Mouse (Mus musculus): ENCODE measurements around the gene Usp49. TPM values are rescaled to one million over a fixed set of nuclear protein-coding genes. Genes with fewer than 3 reads are reported as not detected.

The Usp49 gene
- polyA plus RNA-seq, 1 experiment = 67.0 TPM

GRCm38 (mm10) chr17:47687409-47688343 lies 57.2 kb downstream of the Usp49 start:
- Histone ChIP-seq H3K36me3 (ENCODE audit: control insufficient read depth, insufficient read depth, low read length) (no peaks in the 10 kb centered on the region), H3K4me1 (ENCODE audit: control insufficient read depth, insufficient read depth, low read length) (peaks cover 19% of the 10 kb centered on the region), H3K4me3 (ENCODE audit: control insufficient read depth, low read depth, low read length) (peak overlapping the region; percentile 93), H3K27me3 (ENCODE audit: control insufficient read depth, insufficient read depth, low read length) (no peaks in the 10 kb centered on the region), H3K27ac (ENCODE audit: control insufficient read depth, insufficient read depth, low read depth, low read length) (peak overlapping the region; percentile 76)
- no peak for TF ChIP-seq CTCF (IDR thresholded peaks at IDR 0.05; ENCODE audit: control insufficient read depth, insufficient read depth, insufficient replicate concordance, low read depth, low read length)
- TF ChIP-seq POLR2A (IDR thresholded peaks at IDR 0.05; ENCODE audit: control insufficient read depth, low read depth, low read length) = peak; percentile 89

GRCm38 (mm10) chr17:47688344-47688607 lies 57.8 kb downstream of the Usp49 start, which contains the start of gene Tomm6:
TSS of gene Tomm6 (minus strand) at chr17:47688386.
- Histone ChIP-seq H3K27me3 (ENCODE audit: control insufficient read depth, insufficient read depth, low read length) (no peaks in the 10 kb centered on the region), H3K4me1 (ENCODE audit: control insufficient read depth, insufficient read depth, low read length) (peaks cover 19% of the 10 kb centered on the region), H3K27ac (ENCODE audit: control insufficient read depth, insufficient read depth, low read depth, low read length) (peak within 1 kb of the TSS; percentile 76), H3K4me3 (ENCODE audit: control insufficient read depth, low read depth, low read length) (peak within 1 kb of the TSS; percentile 93), H3K36me3 (ENCODE audit: control insufficient read depth, insufficient read depth, low read length) (no peaks in the 10 kb centered on the region)
- TF ChIP-seq POLR2A (IDR thresholded peaks at IDR 0.05; ENCODE audit: control insufficient read depth, low read depth, low read length) = no peak

- peak within 1 kb of the TSS; percentile 51 for H3K27ac ChIP-seq (ENCODE audit: control insufficient read depth, insufficient read depth, low read depth, low read length)
These were observed 58.4 kb downstream of the Usp49 start, which contains the start of gene Frs3 for GRCm38 (mm10) chr17:47688608-47689575. TSS of gene Frs3 (plus strand) at chr17:47689030.

GRCm38 (mm10) chr17:47689894-47690293 lies 59.4 kb downstream of the Usp49 start:
- Histone ChIP-seq H3K4me1 (ENCODE audit: control insufficient read depth, insufficient read depth, low read length) (peaks cover 30% of the 10 kb centered on the region), H3K36me3 (ENCODE audit: control insufficient read depth, insufficient read depth, low read length) (no peaks in the 10 kb centered on the region), H3K4me3 (ENCODE audit: control insufficient read depth, low read depth, low read length) (no peak overlapping the region), H3K27ac (ENCODE audit: control insufficient read depth, insufficient read depth, low read depth, low read length) (no peak overlapping the region), H3K27me3 (ENCODE audit: control insufficient read depth, insufficient read depth, low read length) (no peaks in the 10 kb centered on the region)
- TF ChIP-seq CTCF (IDR thresholded peaks at IDR 0.05; ENCODE audit: control insufficient read depth, insufficient read depth, insufficient replicate concordance, low read depth, low read length) (no peak), POLR2A (IDR thresholded peaks at IDR 0.05; ENCODE audit: control insufficient read depth, low read depth, low read length) (no peak)

More at GRCm38 (mm10) chr17:47688608-47689575, 58.4 kb downstream of the Usp49 start, which contains the start of gene Frs3:
- TF ChIP-seq POLR2A (IDR thresholded peaks at IDR 0.05; ENCODE audit: control insufficient read depth, low read depth, low read length) = no peak
- TF ChIP-seq CTCF (IDR thresholded peaks at IDR 0.05; ENCODE audit: control insufficient read depth, insufficient read depth, insufficient replicate concordance, low read depth, low read length) = no peak
- Histone ChIP-seq H3K4me1 (ENCODE audit: control insufficient read depth, insufficient read depth, low read length) (peaks cover 23% of the 10 kb centered on the region), H3K36me3 (ENCODE audit: control insufficient read depth, insufficient read depth, low read length) (no peaks in the 10 kb centered on the region), H3K4me3 (ENCODE audit: control insufficient read depth, low read depth, low read length) (peak within 1 kb of the TSS; percentile 93), H3K27me3 (ENCODE audit: control insufficient read depth, insufficient read depth, low read length) (no peaks in the 10 kb centered on the region)

- Histone ChIP-seq H3K4me1 (ENCODE audit: control insufficient read depth, insufficient read depth, low read length) (peaks cover 28% of the 10 kb centered on the region), H3K36me3 (ENCODE audit: control insufficient read depth, insufficient read depth, low read length) (no peaks in the 10 kb centered on the region), H3K27ac (ENCODE audit: control insufficient read depth, insufficient read depth, low read depth, low read length) (no peak overlapping the region), H3K4me3 (ENCODE audit: control insufficient read depth, low read depth, low read length) (no peak overlapping the region), H3K27me3 (ENCODE audit: control insufficient read depth, insufficient read depth, low read length) (no peaks in the 10 kb centered on the region)
- TF ChIP-seq CTCF (IDR thresholded peaks at IDR 0.05; ENCODE audit: control insufficient read depth, insufficient read depth, insufficient replicate concordance, low read depth, low read length) = no peak
- TF ChIP-seq POLR2A (IDR thresholded peaks at IDR 0.05; ENCODE audit: control insufficient read depth, low read depth, low read length) = no peak
These were observed 61.2 kb downstream of the Usp49 start for GRCm38 (mm10) chr17:47691650-47692049.

- Histone ChIP-seq H3K27ac (ENCODE audit: control insufficient read depth, insufficient read depth, low read depth, low read length) (no peak overlapping the region), H3K4me3 (ENCODE audit: control insufficient read depth, low read depth, low read length) (peak overlapping the region; percentile 91), H3K4me1 (ENCODE audit: control insufficient read depth, insufficient read depth, low read length) (peaks cover 17% of the 10 kb centered on the region), H3K27me3 (ENCODE audit: control insufficient read depth, insufficient read depth, low read length) (no peaks in the 10 kb centered on the region), H3K36me3 (ENCODE audit: control insufficient read depth, insufficient read depth, low read length) (no peaks in the 10 kb centered on the region)
- TF ChIP-seq CTCF (IDR thresholded peaks at IDR 0.05; ENCODE audit: control insufficient read depth, insufficient read depth, insufficient replicate concordance, low read depth, low read length) = no peak
- no peak for TF ChIP-seq POLR2A (IDR thresholded peaks at IDR 0.05; ENCODE audit: control insufficient read depth, low read depth, low read length)
These were observed 63.4 kb downstream of the Usp49 start for GRCm38 (mm10) chr17:47693671-47694441.

GRCm38 (mm10) chr17:47694442-47694502 lies 63.8 kb downstream of the Usp49 start, which contains the start of gene Gm21981:
TSS of gene Gm21981 (minus strand) at chr17:47694455.
- Histone ChIP-seq H3K4me1 (ENCODE audit: control insufficient read depth, insufficient read depth, low read length) (peaks cover 14% of the 10 kb centered on the region), H3K27ac (ENCODE audit: control insufficient read depth, insufficient read depth, low read depth, low read length) (peak within 1 kb of the TSS; percentile 46; the same call in 1 of the 2 replicates), H3K36me3 (ENCODE audit: control insufficient read depth, insufficient read depth, low read length) (no peaks in the 10 kb centered on the region), H3K4me3 (ENCODE audit: control insufficient read depth, low read depth, low read length) (peak within 1 kb of the TSS; percentile 91), H3K27me3 (ENCODE audit: control insufficient read depth, insufficient read depth, low read length) (no peaks in the 10 kb centered on the region)
- TF ChIP-seq CTCF (IDR thresholded peaks at IDR 0.05; ENCODE audit: control insufficient read depth, insufficient read depth, insufficient replicate concordance, low read depth, low read length) (no peak), POLR2A (IDR thresholded peaks at IDR 0.05; ENCODE audit: control insufficient read depth, low read depth, low read length) (no peak)

Data from testis, adult 2 months (tissue).